Mouse (Mus musculus): ENCODE measurements around the gene Flrt1.

DNA sequence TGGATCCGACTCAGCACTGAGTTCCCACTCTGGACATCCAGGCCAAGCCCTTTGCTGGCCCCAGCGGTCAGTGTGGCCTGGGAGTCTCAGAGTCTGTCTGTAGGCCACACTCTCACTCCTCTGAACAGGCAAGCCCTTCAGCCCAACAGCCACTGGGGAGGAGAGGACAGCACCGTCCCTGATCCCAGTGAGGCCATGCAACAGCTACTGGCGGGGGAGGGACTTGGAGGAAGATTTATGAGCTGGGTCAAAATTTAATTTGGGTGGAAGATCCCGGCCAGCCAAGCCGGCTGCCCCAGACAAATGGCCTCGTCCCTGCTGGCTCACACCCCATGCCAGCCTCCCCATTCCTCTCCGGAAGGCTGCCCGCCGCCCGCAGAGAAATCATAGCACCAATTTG lies 15.7 kb upstream of the Flrt1 start:
- TF ChIP-seq POLR2A (IDR thresholded peaks at IDR 0.05; ENCODE audit: borderline replicate concordance, control insufficient read depth, low read depth, low read length) (no peak), CTCF (IDR thresholded peaks at IDR 0.05; ENCODE audit: control insufficient read depth, insufficient read depth, low read length) (no peak)

Data from bone marrow, adult 2 months (tissue).